8 mouse cellular contexts compared by ENCODE assay signal in the genomic region with DNA sequence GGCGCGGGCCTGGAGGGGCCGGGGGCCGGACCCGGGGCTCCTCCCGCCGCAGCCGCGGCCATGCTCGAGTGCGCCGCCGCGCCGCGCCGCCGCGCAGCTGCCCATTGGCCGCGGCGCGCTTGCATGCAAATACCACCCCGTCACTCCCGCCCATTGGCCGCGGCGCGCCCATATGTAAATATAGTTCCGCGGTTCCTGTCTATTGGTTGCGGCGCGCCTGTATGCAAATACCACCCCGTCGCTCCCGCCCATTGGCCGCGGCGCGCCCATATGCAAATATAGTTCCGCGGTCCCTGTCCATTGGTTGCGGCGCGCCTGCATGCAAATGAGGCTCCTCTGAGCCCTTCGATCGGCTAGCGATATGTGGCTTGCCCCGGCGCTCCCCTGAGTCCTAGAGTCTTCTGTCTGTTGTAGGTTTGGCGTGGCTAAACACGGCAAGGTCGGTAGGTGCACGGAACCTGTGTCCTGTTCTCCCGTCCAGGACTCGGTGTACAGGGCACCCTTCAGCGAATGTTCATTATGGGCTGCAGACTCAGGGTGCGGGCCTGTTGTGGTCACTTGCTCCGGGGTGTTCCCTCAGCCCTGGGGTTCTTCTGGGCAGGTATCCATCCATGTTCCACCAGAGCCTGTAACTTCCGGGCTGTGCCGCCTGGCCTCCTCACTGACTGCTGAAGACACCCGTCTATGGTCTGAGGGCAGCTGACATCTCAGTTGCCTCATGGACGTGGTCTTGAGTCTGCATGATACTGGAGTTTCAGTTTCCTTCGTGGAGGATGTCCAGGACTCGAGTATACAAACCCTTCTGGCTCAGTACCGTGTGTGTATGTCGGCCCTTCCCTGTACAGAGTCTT. TPM values are rescaled to one million over a fixed set of nuclear protein-coding genes. Genes with fewer than 3 reads are reported as not detected.
DNase-seq lines count a peak whose midpoint lies in the region; ATAC-seq and TF ChIP-seq lines count a peak whose summit lies in the region.

A gene (minus strand): TSS at position 103 of the 851 bp plus-strand sequence.

- H3K9me3 ChIP-seq in hindbrain, embryonic 13.5 days = no peaks in the 10 kb centered on the region

- 8% methylated on average over 64 of the region's 68 CpGs for WGBS in hindbrain, embryonic 13.5 days

- POLR2A ChIA-PET in Patski (lab: Charles Lee) = no interaction called here

- CTCF ChIA-PET in Patski (lab: Charles Lee) = interaction anchor here (2.3 to 4.4 kb wide), 2 partner anchors 75 to 307 kb away, joined by 8 to 38 read pairs; no protein-coding TSS in a partner anchor

- TF ChIP-seq CTCF in Patski (IDR thresholded peaks at IDR 0.05) = no peak

- H3K4me3 ChIP-seq in hindbrain, embryonic 13.5 days = peak within 1 kb of the TSS; percentile 87

- H3K27me3 ChIP-seq in Patski = peaks cover 22% of the 10 kb centered on the region
- H3K27me3 ChIP-seq in hindbrain, embryonic 13.5 days = peaks cover 16% of the 10 kb centered on the region

- H3K27ac ChIP-seq in hindbrain, embryonic 13.5 days = peak within 1 kb of the TSS; percentile 81

- peak within 1 kb of the TSS; percentile 75 for H3K4me2 ChIP-seq in hindbrain, embryonic 13.5 days

- peak within 1 kb of the TSS; percentile 94 for H3K9ac ChIP-seq in hindbrain, embryonic 13.5 days

- H3K4me1 ChIP-seq in hindbrain, embryonic 13.5 days (replicated peaks) = peaks cover 43% of the 10 kb centered on the region

- DNase-seq in Patski (ENCODE audit: low read depth, low spot score) = peak; percentile 60
- DNase-seq in cerebellum, postnatal 14 days = peak; percentile 94 to 95
- peak; percentile 89 for DNase-seq in frontal cortex, postnatal 14 days (ENCODE audit: low spot score in 2 of 2)
- DNase-seq in layer of hippocampus, postnatal 25 days (ENCODE audit: extremely low spot score in 1 of 2, low spot score in 1 of 2) = peak; percentile 72 to 77
- peak; percentile 95 for DNase-seq in lung, postnatal 25 days (ENCODE audit: low spot score)
- DNase-seq in retina, embryonic 14.5 days (ENCODE audit: low spot score) = peak; percentile 97
- DNase-seq in thymus, postnatal 4 days = peak; percentile 91

- H3K36me3 ChIP-seq in hindbrain, embryonic 13.5 days = peaks cover 22% of the 10 kb centered on the region

- peak; percentile 96 for ATAC-seq in Patski
- ATAC-seq in hindbrain, embryonic 13.5 days (ENCODE audit: low FRiP score) = peak; percentile 94

- in situ Hi-C loops in Patski (cut with MboI; ENCODE audit: low pct_unique_long_range_greater_than_20kb) = loop anchor here (5.0 kb wide), 3 partner anchors 74 to 304 kb away; no protein-coding TSS in a partner anchor

RNA-seq across cellular contexts. Expression of the gene that starts here (rescaled TPM):
- polyA plus RNA-seq in Patski (2021) = 12.7 TPM
- 19.8 and 20.8 TPM in 2 replicates for polyA plus RNA-seq in hindbrain, embryonic 13.5 days (2015; fragmentation: Nextera tagmentation; extraction: Ambion mirVana)
- 10 to 100 TPM; 32.3 to 38.2 TPM for total RNA-seq in layer of hippocampus, postnatal 25 days (2021)

Comparison
In these comparisons a context has a peak if more than half of its experiments do, and no peak if none do; other contexts are left out.
1. Peak in every context shown above with its lines: DNase-seq, ATAC-seq, H3K4me3 ChIP-seq and H3K27ac ChIP-seq.